Comparison of ENCODE assay signal across 9 mouse cellular contexts in genomic region chr6:91147152-91147770, GRCm38 (mm10). TPM values are rescaled to one million over a fixed set of nuclear protein-coding genes. Genes with fewer than 3 reads are reported as not detected.
DNase-seq lines count a peak whose midpoint lies in the region; ATAC-seq lines count a peak whose summit lies in the region.
"Had no signal": no experiment of that assay in that cellular context is flagged by ENCODE, and none has a peak within 500 bp of the region (broad histone marks: within the 10 kb centered on the region; RNA-seq: fewer than 3 reads in every experiment).

No protein-coding gene starts in this region.

- H3K9ac ChIP-seq in kidney, embryonic 15.5 days: no peak overlapping the region
- H3K9ac ChIP-seq in hindbrain, embryonic 11.5 days (ENCODE audit: low read depth, low read length): no peak overlapping the region
- no peak overlapping the region for H3K9ac ChIP-seq in neural tube, embryonic 15.5 days (replicated peaks)
- H3K9ac ChIP-seq in heart, embryonic 12.5 days: no peak overlapping the region

- no peak for DNase-seq in kidney, adult 8-10 months
- DNase-seq in cerebellum, postnatal 25 days: peak; percentile 69 to 77
- DNase-seq in hindbrain, embryonic 11.5 days (ENCODE audit: low spot score): peak; percentile 70
- no peak for DNase-seq in right cerebral cortex, postnatal 4 days
- DNase-seq: lung, adult 18-20 months had no signal

- H3K27me3 ChIP-seq in kidney, embryonic 15.5 days: no peaks in the 10 kb centered on the region
- no peaks in the 10 kb centered on the region for H3K27me3 ChIP-seq in hindbrain, embryonic 11.5 days (ENCODE audit: control insufficient read depth, insufficient read depth, low read length)
- no peaks in the 10 kb centered on the region for H3K27me3 ChIP-seq in neural tube, embryonic 15.5 days (replicated peaks)
- peaks cover 30% of the 10 kb centered on the region for H3K27me3 ChIP-seq in heart, embryonic 12.5 days (replicated peaks)

- peaks cover 26% of the 10 kb centered on the region for H3K4me1 ChIP-seq in kidney, embryonic 15.5 days
- H3K4me1 ChIP-seq in hindbrain, embryonic 11.5 days (replicated peaks; ENCODE audit: control insufficient read depth, insufficient read depth, low read length): peaks cover 10% of the 10 kb centered on the region; the same call in 1 of the 2 replicates
- peaks cover 27% of the 10 kb centered on the region for H3K4me1 ChIP-seq in neural tube, embryonic 15.5 days
- no peaks in the 10 kb centered on the region for H3K4me1 ChIP-seq in heart, embryonic 12.5 days (replicated peaks)

- no peak for ATAC-seq in kidney, embryonic 15.5 days (replicated peaks; ENCODE audit: low FRiP score)
- peak; percentile 93 for ATAC-seq in hindbrain, embryonic 11.5 days (ENCODE audit: low FRiP score)
- ATAC-seq in neural tube, embryonic 15.5 days (ENCODE audit: low FRiP score): peak; percentile 58
- ATAC-seq in megakaryocyte progenitor cell, adult 5-6 weeks (replicated peaks; ENCODE audit: poor library complexity): no peak
- ATAC-seq in heart, embryonic 12.5 days (ENCODE audit: insufficient number of reproducible peaks, low FRiP score): no peak

- WGBS in kidney, embryonic 15.5 days: 68% methylated on average over 2 of the region's 2 CpGs
- 80% methylated on average over 2 of the region's 2 CpGs for WGBS in hindbrain, embryonic 11.5 days
- 61% methylated on average over 2 of the region's 2 CpGs for WGBS in neural tube, embryonic 15.5 days
- WGBS in heart, embryonic 12.5 days: 78% methylated on average over 2 of the region's 2 CpGs

- H3K27ac ChIP-seq in kidney, embryonic 15.5 days: peak overlapping the region; percentile 47
- H3K27ac ChIP-seq in hindbrain, embryonic 11.5 days (ENCODE audit: low read depth, low read length): peak overlapping the region; percentile 77
- peak overlapping the region; percentile 89 for H3K27ac ChIP-seq in neural tube, embryonic 15.5 days (replicated peaks)
- H3K27ac ChIP-seq in heart, embryonic 12.5 days (ENCODE audit: poor library complexity, severe bottlenecking): no peak overlapping the region

- no peaks in the 10 kb centered on the region for H3K36me3 ChIP-seq in kidney, embryonic 15.5 days
- no peaks in the 10 kb centered on the region for H3K36me3 ChIP-seq in hindbrain, embryonic 11.5 days (ENCODE audit: control insufficient read depth, insufficient read depth, low read length)
- H3K36me3 ChIP-seq in neural tube, embryonic 15.5 days: no peaks in the 10 kb centered on the region
- H3K36me3 ChIP-seq in heart, embryonic 12.5 days: no peaks in the 10 kb centered on the region

- no peak overlapping the region for H3K4me2 ChIP-seq in kidney, embryonic 15.5 days
- no peak overlapping the region for H3K4me2 ChIP-seq in hindbrain, embryonic 11.5 days (replicated peaks; ENCODE audit: low read depth, low read length)
- H3K4me2 ChIP-seq in neural tube, embryonic 15.5 days: no peak overlapping the region
- no peak overlapping the region for H3K4me2 ChIP-seq in heart, embryonic 12.5 days

- no peaks in the 10 kb centered on the region for H3K9me3 ChIP-seq in kidney, embryonic 15.5 days (replicated peaks)
- H3K9me3 ChIP-seq in hindbrain, embryonic 11.5 days (ENCODE audit: control insufficient read depth, low read length): no peaks in the 10 kb centered on the region
- no peaks in the 10 kb centered on the region for H3K9me3 ChIP-seq in neural tube, embryonic 15.5 days (replicated peaks)
- no peaks in the 10 kb centered on the region for H3K9me3 ChIP-seq in heart, embryonic 12.5 days (replicated peaks)

- H3K4me3 ChIP-seq in kidney, embryonic 15.5 days (replicated peaks): no peak overlapping the region
- H3K4me3 ChIP-seq in hindbrain, embryonic 11.5 days (ENCODE audit: low read depth, low read length): no peak overlapping the region
- H3K4me3 ChIP-seq in neural tube, embryonic 15.5 days (replicated peaks): no peak overlapping the region
- no peak overlapping the region for H3K4me3 ChIP-seq in heart, embryonic 12.5 days

RNA-seq across cellular contexts. Expression of gene Hdac11, which starts 9.2 kb away (rescaled TPM):
- 13.2 and 14.3 TPM in 2 replicates for polyA plus RNA-seq in kidney, embryonic 15.5 days (2015; fragmentation: Nextera tagmentation; extraction: Ambion mirVana)
- 13.2 and 14.5 TPM in 2 replicates for polyA plus RNA-seq in hindbrain, embryonic 11.5 days (2014; fragmentation: Nextera tagmentation; extraction: Ambion mirVana)
- polyA plus RNA-seq in neural tube, embryonic 15.5 days (2015; fragmentation: Nextera tagmentation; extraction: Ambion mirVana): 41.7 and 51.5 TPM in 2 replicates
- total RNA-seq in megakaryocyte progenitor cell, adult 5-6 weeks (2015): 0.77 and 1.1 TPM in 2 replicates
- total RNA-seq in megakaryocyte progenitor cell, adult 5-6 weeks (2017): 1.2 and 1.4 TPM in 2 replicates
- polyA plus RNA-seq in heart, embryonic 12.5 days (2016; fragmentation: Nextera tagmentation; extraction: Ambion mirVana): 8.8 and 9.0 TPM in 2 replicates

RNA-seq across cellular contexts. Expression of gene Nup210, which starts 30.6 kb away (rescaled TPM):
- 22.8 and 24.2 TPM in 2 replicates for polyA plus RNA-seq in kidney, embryonic 15.5 days (2015; fragmentation: Nextera tagmentation; extraction: Ambion mirVana)
- 11.9 and 12.3 TPM in 2 replicates for polyA plus RNA-seq in hindbrain, embryonic 11.5 days (2014; fragmentation: Nextera tagmentation; extraction: Ambion mirVana)
- 15.4 and 18.4 TPM in 2 replicates for polyA plus RNA-seq in neural tube, embryonic 15.5 days (2015; fragmentation: Nextera tagmentation; extraction: Ambion mirVana)
- 157 and 167 TPM in 2 replicates for total RNA-seq in megakaryocyte progenitor cell, adult 5-6 weeks (2015)
- 173 and 176 TPM in 2 replicates for total RNA-seq in megakaryocyte progenitor cell, adult 5-6 weeks (2017)
- polyA plus RNA-seq in heart, embryonic 12.5 days (2016; fragmentation: Nextera tagmentation; extraction: Ambion mirVana): 10.7 and 11.2 TPM in 2 replicates

Comparison
In these comparisons a context has a peak if more than half of its experiments do, and no peak if none do; other contexts are left out.
1. ATAC-seq: peak in hindbrain, embryonic 11.5 days (single experiment) and neural tube, embryonic 15.5 days (single experiment); none in kidney, embryonic 15.5 days (single experiment), megakaryocyte progenitor cell, adult 5-6 weeks (single experiment) and heart, embryonic 12.5 days (single experiment).
2. DNase-seq: peak in cerebellum, postnatal 25 days (2 of 2) and hindbrain, embryonic 11.5 days (single experiment); none in kidney, adult 8-10 months (0 of 2) and right cerebral cortex, postnatal 4 days (single experiment).